Mouse (Mus musculus) ES-E14 (cell line): Measurements from ENCODE around the gene Slc39a11.

Experiments used
- MAFK ChIP-seq: IDR thresholded peaks from 2 replicates; pipeline ENCODE4 v1.6.1; 2014; ENCODE audit warnings: mild to moderate bottlenecking, low read depth, low read length, inconsistent platforms; ENCODE audit not compliant: insufficient read depth
- ZC3H11A ChIP-seq: IDR thresholded peaks from 2 replicates; pipeline ENCODE4 v1.6.1; 2012; ENCODE audit warnings: low read depth, mild to moderate bottlenecking, inconsistent platforms, low read length, borderline replicate concordance
- ZNF384 ChIP-seq: IDR thresholded peaks from 2 replicates; pipeline ENCODE4 v1.6.1; 2012; ENCODE audit warnings: low read depth, low read length, inconsistent platforms

GRCm38 (mm10) chr11:113355932-113356331, 293.9 kb downstream of the Slc39a11 start:
- TF ChIP-seq ZNF384 (no peak), MAFK (no peak), ZC3H11A (no peak)
